Mouse (Mus musculus) ES-Bruce4 (cell line): ENCODE data around the gene Zfp385c. TPM values are rescaled to one million over a fixed set of nuclear protein-coding genes. Genes with fewer than 3 reads are reported as not detected.

Source experiments
- H3K27ac ChIP-seq: 2 replicates; pipeline ENCODE4 v1.5.1; 2012; ENCODE audit warnings: low read length, inconsistent platforms; ENCODE audit not compliant: insufficient read depth
- H3K27me3 ChIP-seq: 2 replicates; pipeline ENCODE4 v1.6.1; 2012; ENCODE audit warnings: mild to moderate bottlenecking, low read length, inconsistent platforms; ENCODE audit not compliant: control insufficient read depth, poor library complexity, insufficient read depth, severe bottlenecking
- H3K36me3 ChIP-seq: 2 replicates; pipeline ENCODE4 v1.6.1; 2012; ENCODE audit warnings: inconsistent platforms, mild to moderate bottlenecking, low read length, moderate library complexity; ENCODE audit not compliant: control insufficient read depth, poor library complexity, insufficient read depth, severe bottlenecking
- H3K4me1 ChIP-seq: one replicate; pipeline ENCODE4 v1.8.1; 2011; ENCODE audit warnings: low read length; ENCODE audit not compliant: control insufficient read depth, insufficient read depth
- H3K4me3 ChIP-seq: 2 replicates; pipeline ENCODE4 v1.5.1; 2011; ENCODE audit warnings: low read depth, mild to moderate bottlenecking, low read length
- H3K9ac ChIP-seq: 2 replicates; pipeline ENCODE4 v1.6.1; 2012; ENCODE audit warnings: low read depth, mild to moderate bottlenecking, inconsistent platforms; ENCODE audit not compliant: poor library complexity, severe bottlenecking
- H3K9me3 ChIP-seq: replicated peaks from 2 replicates; pipeline ENCODE4 v1.6.1; 2012; ENCODE audit warnings: mild to moderate bottlenecking, low read length, inconsistent platforms; ENCODE audit not compliant: control insufficient read depth, poor library complexity, insufficient read depth, severe bottlenecking
- CTCF ChIP-seq: IDR thresholded peaks from one replicate; pipeline ENCODE4 v1.8.1; 2011; ENCODE audit warnings: low read depth, low read length
- EP300 ChIP-seq: IDR thresholded peaks from 2 replicates; pipeline ENCODE4 v1.6.1; 2011; ENCODE audit warnings: low read depth, low read length; ENCODE audit not compliant: insufficient read depth
- POLR2A ChIP-seq: IDR thresholded peaks from one replicate; pipeline ENCODE4 v1.8.1; 2011; ENCODE audit warnings: low read length; ENCODE audit not compliant: insufficient read depth
- polyA plus RNA-seq: library from polyadenylated mRNA; stranded (reverse); fragments of >200 nt; gene quantifications from 2 replicates; pipeline ENCODE4 v1.2.4, GENCODE M21; 2011; ENCODE audit warnings: low read depth; ENCODE audit not compliant: missing spikeins, insufficient read depth, insufficient read length

The Zfp385c gene
- polyA plus RNA-seq, 1 experiment = 1.9 TPM

- no peaks in the 10 kb centered on the region for H3K27me3 ChIP-seq
- H3K4me3 ChIP-seq = peak overlapping the region; percentile 79
- H3K9me3 ChIP-seq = no peaks in the 10 kb centered on the region
- peaks cover 20% of the 10 kb centered on the region for H3K36me3 ChIP-seq
- H3K9ac ChIP-seq = peak overlapping the region; percentile 95
- H3K4me1 ChIP-seq = peaks cover 6% of the 10 kb centered on the region
- peak overlapping the region; percentile 95 for H3K27ac ChIP-seq
- TF ChIP-seq EP300 (no peak), CTCF (peak; percentile 66)
These were observed 22.3 kb upstream of the Zfp385c start for GRCm38 (mm10) chr11:100714534-100714915.

GRCm38 (mm10) chr11:100713735-100714533 lies 21.7 kb upstream of the Zfp385c start, which contains the start of gene Hspb9:
Gene Hspb9, plus strand, starts transcription at chr11:100713850.
- Histone ChIP-seq H3K9ac (peak within 1 kb of the TSS; percentile 95), H3K36me3 (peaks cover 26% of the 10 kb centered on the region), H3K4me3 (peak within 1 kb of the TSS; percentile 79), H3K9me3 (no peaks in the 10 kb centered on the region), H3K4me1 (peaks cover 6% of the 10 kb centered on the region), H3K27ac (peak within 1 kb of the TSS; percentile 95), H3K27me3 (no peaks in the 10 kb centered on the region)
- TF ChIP-seq EP300 (peak; percentile 52; the same call in 1 of the 2 replicates), POLR2A (peak; percentile 7), CTCF (no peak)

- peaks cover 4% of the 10 kb centered on the region for H3K4me1 ChIP-seq
- peaks cover 34% of the 10 kb centered on the region for H3K36me3 ChIP-seq
- peak overlapping the region; percentile 95 for H3K27ac ChIP-seq
- no peaks in the 10 kb centered on the region for H3K27me3 ChIP-seq
- peak overlapping the region; percentile 79 for H3K4me3 ChIP-seq
- no peaks in the 10 kb centered on the region for H3K9me3 ChIP-seq
- peak overlapping the region; percentile 95 for H3K9ac ChIP-seq
- TF ChIP-seq POLR2A (no peak), CTCF (no peak), EP300 (no peak)
These were observed 20.9 kb upstream of the Zfp385c start for GRCm38 (mm10) chr11:100713174-100713573.

GRCm38 (mm10) chr11:100711783-100712615 lies 19.7 kb upstream of the Zfp385c start, which contains the start of gene Kat2a:
Gene Kat2a, minus strand, starts transcription at chr11:100712465.
- Histone ChIP-seq H3K9ac (peak within 1 kb of the TSS; percentile 95), H3K27me3 (no peaks in the 10 kb centered on the region), H3K36me3 (peaks cover 43% of the 10 kb centered on the region), H3K9me3 (no peaks in the 10 kb centered on the region), H3K4me3 (peak within 1 kb of the TSS; percentile 82), H3K27ac (peak within 1 kb of the TSS; percentile 95), H3K4me1 (peaks cover 4% of the 10 kb centered on the region)
- TF ChIP-seq EP300 = no peak

- TF ChIP-seq POLR2A = no peak
- Histone ChIP-seq H3K27ac (no peak overlapping the region), H3K36me3 (peaks cover 50% of the 10 kb centered on the region), H3K27me3 (no peaks in the 10 kb centered on the region), H3K4me3 (no peak overlapping the region), H3K4me1 (peaks cover 4% of the 10 kb centered on the region), H3K9me3 (no peaks in the 10 kb centered on the region), H3K9ac (no peak overlapping the region)
These were observed 18.7 kb upstream of the Zfp385c start for GRCm38 (mm10) chr11:100710977-100711376.

- peaks cover 4% of the 10 kb centered on the region for H3K4me1 ChIP-seq
- peaks cover 49% of the 10 kb centered on the region for H3K36me3 ChIP-seq
- no peaks in the 10 kb centered on the region for H3K27me3 ChIP-seq
- no peak overlapping the region for H3K27ac ChIP-seq
- H3K9me3 ChIP-seq = no peaks in the 10 kb centered on the region
- H3K4me3 ChIP-seq = no peak overlapping the region
- no peak overlapping the region for H3K9ac ChIP-seq
- TF ChIP-seq POLR2A (no peak), EP300 (no peak)
These were observed 18.3 kb upstream of the Zfp385c start for GRCm38 (mm10) chr11:100710528-100710927.
